Mouse (Mus musculus) heart, adult 2 months (tissue): ENCODE data around the gene Nrxn3. TPM values are rescaled to one million over a fixed set of nuclear protein-coding genes. Genes with fewer than 3 reads are reported as not detected.
A peak's percentile ranks its signal among the peaks of the same experiment; 100 is the strongest.

ENCODE experiments used
- DNase-seq, 2 experiments: peaks; one replicate each; pipeline ENCODE4 v3.0.0; 2021
- H3K27ac ChIP-seq: fragments of 200-600 bp; 2 replicates; pipeline ENCODE4 v1.8.1; 2022
- H3K27me3 ChIP-seq: fragments of 200-500 bp; 2 replicates; pipeline ENCODE4 v1.6.1; 2012; ENCODE audit warnings: mild to moderate bottlenecking, low read length, inconsistent platforms, mixed read lengths; ENCODE audit not compliant: control insufficient read depth, insufficient read depth
- H3K36me3 ChIP-seq: fragments of 200-500 bp; 2 replicates; pipeline ENCODE4 v1.6.1; 2012; ENCODE audit warnings: low read length, inconsistent platforms; ENCODE audit not compliant: control insufficient read depth, insufficient read depth
- H3K4me1 ChIP-seq: fragments of 200-500 bp; 2 replicates; pipeline ENCODE4 v1.6.1; 2011; ENCODE audit warnings: low read length; ENCODE audit not compliant: control insufficient read depth, insufficient read depth
- H3K4me3 ChIP-seq: fragments of 200-600 bp; 2 replicates; pipeline ENCODE4 v1.8.1; 2022
- H3K79me2 ChIP-seq: fragments of 200-500 bp; replicated peaks from 2 replicates; pipeline ENCODE4 v1.6.1; 2012; ENCODE audit warnings: mild to moderate bottlenecking, inconsistent platforms, low read length, moderate library complexity, mixed read lengths; ENCODE audit not compliant: control insufficient read depth, insufficient read depth
- H3K9ac ChIP-seq: fragments of 200-500 bp; 2 replicates; pipeline ENCODE4 v1.6.1; 2012; ENCODE audit warnings: low read depth, mild to moderate bottlenecking, control low read depth, inconsistent platforms, low read length, mixed read lengths
- CTCF ChIP-seq: fragments of 200-600 bp; IDR thresholded peaks from 2 replicates; pipeline ENCODE4 v1.8.1; 2022; ENCODE audit warnings: antibody characterized with exemption, mild to moderate bottlenecking, moderate library complexity
- EP300 ChIP-seq: fragments of 200-500 bp; IDR thresholded peaks from 2 replicates; pipeline ENCODE4 v1.6.1; 2011; ENCODE audit warnings: low read depth, low read length, control low read depth; ENCODE audit not compliant: insufficient read depth
- POLR2A ChIP-seq: fragments of 200-500 bp; IDR thresholded peaks from 2 replicates; pipeline ENCODE4 v1.6.1; 2011; ENCODE audit warnings: mild to moderate bottlenecking, low read depth, low read length, control low read depth; ENCODE audit not compliant: insufficient read depth
- WGBS: fragments of 180-500 bp; shearing (Covaris S2); methylation state at CpG from one replicate; pipeline ENCODE4 v1.1.7; 2018; 5-methylcytosine and 5-hydroxymethylcytosine counted together
- intact Hi-C: fragments of 180-260 bp; cut with DNase I; formaldehyde crosslinking; loops from one replicate; pipeline ENCODE4 v1.15.1; 2025
- polyA plus RNA-seq: library from polyadenylated mRNA; depleted of rRNA; stranded (reverse); fragments of >200 nt; gene quantifications from 2 replicates; pipeline ENCODE4 v1.2.3, GENCODE M21; 2012
- total RNA-seq, 2 experiments: library from RNA; stranded (reverse); gene quantifications; 2 replicates each; pipeline ENCODE4 v1.2.3; 2021

Nrxn3 gene
- total and polyA plus RNA-seq, 3 experiments, result 0.18 to 0.31 TPM; not detected in 1

DNA sequence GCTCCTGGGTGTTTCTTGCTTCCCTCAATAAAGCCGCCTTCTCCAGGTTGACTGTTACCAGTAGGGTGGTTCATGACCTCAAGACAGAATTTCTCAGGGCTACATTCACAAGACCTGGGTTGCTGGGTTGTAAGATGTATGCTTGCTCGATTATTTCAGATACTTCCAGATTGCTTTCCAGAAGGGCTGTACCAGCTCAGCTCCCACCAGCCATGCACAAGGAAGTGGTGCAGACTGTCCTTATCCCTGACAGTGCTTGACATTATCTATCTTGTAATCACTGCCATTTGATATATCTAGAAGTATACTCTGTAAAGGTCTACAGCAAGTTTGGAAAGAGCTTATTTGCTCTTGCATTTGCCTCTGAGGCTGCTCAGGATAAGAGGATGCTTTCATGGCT lies 374.9 kb downstream of the Nrxn3 start:
- Histone ChIP-seq H3K4me3 (no peak overlapping the region), H3K27ac (no peak overlapping the region), H3K79me2 (no peaks in the 10 kb centered on the region), H3K4me1 (no peaks in the 10 kb centered on the region), H3K9ac (no peak overlapping the region), H3K36me3 (no peaks in the 10 kb centered on the region), H3K27me3 (no peaks in the 10 kb centered on the region)
- DNase-seq, result no peak
- 72% methylated on average over 2 of the region's 2 CpGs for WGBS
- intact Hi-C loops, result no loop called here
- TF ChIP-seq EP300, result no peak
- no peak for TF ChIP-seq CTCF
- TF ChIP-seq POLR2A, result no peak

DNA sequence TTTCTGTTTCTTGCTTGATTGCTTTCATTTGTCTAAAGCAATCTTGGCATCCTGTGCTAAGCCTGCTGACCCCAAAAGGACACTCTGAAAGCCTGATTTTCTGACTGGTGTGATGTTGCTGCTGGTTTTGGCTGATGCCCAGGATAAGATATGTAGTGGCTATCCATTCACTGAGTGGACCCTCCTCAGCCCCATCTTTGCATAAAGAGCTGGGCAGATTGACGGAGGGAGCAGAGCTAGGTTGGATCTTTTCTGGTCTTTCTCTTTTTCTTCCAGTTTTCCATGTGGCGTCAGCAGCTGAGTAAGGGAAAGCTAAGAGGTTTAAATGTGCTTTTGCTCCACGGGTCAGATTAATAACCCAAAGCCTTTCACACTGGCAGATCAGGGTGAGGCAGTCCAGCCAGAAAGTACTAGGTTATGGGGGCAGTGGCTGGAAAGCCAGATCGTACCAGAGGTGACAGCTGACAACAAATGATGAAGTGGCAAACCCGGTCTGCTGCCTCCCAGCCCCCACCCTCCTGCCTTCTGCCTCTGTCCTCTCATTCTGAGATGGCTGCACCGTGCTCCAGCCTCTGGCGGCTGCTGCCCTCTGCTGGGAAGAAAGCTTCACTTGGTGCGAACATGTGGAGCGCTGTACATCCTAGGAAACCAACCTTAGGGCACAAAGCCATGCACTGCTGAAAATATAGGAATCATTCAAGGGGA lies 383.5 kb downstream of the Nrxn3 start:
- Histone ChIP-seq H3K36me3 (no peaks in the 10 kb centered on the region), H3K4me3 (no peak overlapping the region), H3K27ac (no peak overlapping the region), H3K9ac (no peak overlapping the region), H3K27me3 (no peaks in the 10 kb centered on the region), H3K79me2 (no peaks in the 10 kb centered on the region), H3K4me1 (no peaks in the 10 kb centered on the region)
- 14% methylated on average over 9 of the region's 9 CpGs for WGBS
- TF ChIP-seq POLR2A (no peak), CTCF (peak; percentile 62)
- intact Hi-C loops, result loop anchor here (2.0 kb wide), 1 partner anchor 113 kb away; no protein-coding TSS in a partner anchor
- DNase-seq, result peak; percentile 16 to 35

- TF ChIP-seq EP300 (no peak), CTCF (no peak), POLR2A (no peak)
- no peaks in the 10 kb centered on the region for H3K36me3 ChIP-seq
- no peaks in the 10 kb centered on the region for H3K27me3 ChIP-seq
- no peak overlapping the region for H3K4me3 ChIP-seq
- H3K79me2 ChIP-seq, result no peaks in the 10 kb centered on the region
- H3K4me1 ChIP-seq, result no peaks in the 10 kb centered on the region
- no peak overlapping the region for H3K9ac ChIP-seq
- DNase-seq, result no peak
- no peak overlapping the region for H3K27ac ChIP-seq
- 30% methylated on average over 6 of the region's 6 CpGs for WGBS
- intact Hi-C loops, result loop anchor here (2.0 kb wide), 1 partner anchor 114 kb away; no protein-coding TSS in a partner anchor
Measured at GRCm38 (mm10) chr12:89106881-89107584, 384.4 kb downstream of the Nrxn3 start.

- no peaks in the 10 kb centered on the region for H3K36me3 ChIP-seq
Measured at GRCm38 (mm10) chr12:89109779-89110335, 387.2 kb downstream of the Nrxn3 start.

GRCm38 (mm10) chr12:89128602-89129001 lies 405.9 kb downstream of the Nrxn3 start:
- Histone ChIP-seq H3K36me3 (no peaks in the 10 kb centered on the region), H3K9ac (no peak overlapping the region), H3K4me3 (no peak overlapping the region), H3K27ac (no peak overlapping the region), H3K79me2 (no peaks in the 10 kb centered on the region), H3K27me3 (no peaks in the 10 kb centered on the region), H3K4me1 (no peaks in the 10 kb centered on the region)
- intact Hi-C loops, result no loop called here
- WGBS, result 73% methylated on average over 4 of the region's 4 CpGs
- TF ChIP-seq EP300, result no peak
- no peak for TF ChIP-seq POLR2A
- TF ChIP-seq CTCF, result no peak
- no peak for DNase-seq

More at GRCm38 (mm10) chr12:89109779-89110335, 387.2 kb downstream of the Nrxn3 start:
- intact Hi-C loops, result no loop called here
- Histone ChIP-seq H3K79me2 (no peaks in the 10 kb centered on the region), H3K27me3 (no peaks in the 10 kb centered on the region), H3K9ac (no peak overlapping the region), H3K4me1 (no peaks in the 10 kb centered on the region), H3K27ac (no peak overlapping the region), H3K4me3 (no peak overlapping the region)
- TF ChIP-seq POLR2A, result no peak
- TF ChIP-seq EP300, result no peak
- TF ChIP-seq CTCF, result no peak
- no peak for DNase-seq
- WGBS, result 71% methylated on average over 7 of the region's 7 CpGs
